Mouse (Mus musculus) MEL (cell line): ENCODE results near the gene Tmem184b. TPM values are rescaled to one million over a fixed set of nuclear protein-coding genes. Genes with fewer than 3 reads are reported as not detected.

Experiments
- DNase-seq: peaks from one replicate; pipeline ENCODE4 v3.0.0; 2011; ENCODE audit warnings: low read depth, low spot score
- H3K27ac ChIP-seq: 2 replicates; pipeline ENCODE4 v1.5.1; 2012; ENCODE audit warnings: low read depth, mild to moderate bottlenecking, control low read depth, low read length, moderate library complexity; ENCODE audit not compliant: control insufficient read depth
- H3K27me3 ChIP-seq, 2 experiments: fragments of 150-350 bp in 1 of 2; sonication (generic) in 1 of 2; 2 replicates each; pipeline ENCODE4 v1.6.1; 2012; ENCODE audit warnings: low read length in 2 of 2, mild to moderate bottlenecking in 2 of 2, improper control_type of control experiment in 1 of 2, moderate library complexity in 1 of 2; ENCODE audit not compliant: insufficient read depth in 2 of 2, control insufficient read depth in 1 of 2
- H3K36me3 ChIP-seq, 2 experiments: 2 replicates each; pipeline ENCODE4 v1.6.1; 2012 to 2014; ENCODE audit warnings: low read length in 2 of 2, improper control_type of control experiment in 1 of 2, inconsistent platforms in 1 of 2, mild to moderate bottlenecking in 1 of 2; ENCODE audit not compliant: insufficient read depth in 2 of 2, control insufficient read depth in 1 of 2
- H3K4me1 ChIP-seq, 2 experiments: fragments of 150-350 bp in 1 of 2; sonication (generic) in 1 of 2; 2 replicates each; pipeline ENCODE4 v1.6.1; 2012; ENCODE audit warnings: low read length in 2 of 2, improper control_type of control experiment in 1 of 2, mild to moderate bottlenecking in 1 of 2; ENCODE audit not compliant: insufficient read depth in 2 of 2, control insufficient read depth in 1 of 2
- H3K4me3 ChIP-seq, 2 experiments: fragments of 150-350 bp in 1 of 2; sonication (generic) in 1 of 2; 2 replicates each; pipeline ENCODE4 v1.5.1; 2012; ENCODE audit warnings: low read depth in 2 of 2, low read length in 2 of 2, mild to moderate bottlenecking in 2 of 2, moderate library complexity in 2 of 2, control low read depth in 1 of 2, improper control_type of control experiment in 1 of 2; ENCODE audit not compliant: control insufficient read depth in 1 of 2, insufficient read depth in 1 of 2
- H3K79me2 ChIP-seq: 2 replicates; pipeline ENCODE4 v1.6.1; 2012; ENCODE audit warnings: mild to moderate bottlenecking, low read length, moderate library complexity; ENCODE audit not compliant: control insufficient read depth, poor library complexity, insufficient read depth
- H3K9ac ChIP-seq: 2 replicates; pipeline ENCODE4 v1.6.1; 2012; ENCODE audit warnings: low read depth, mild to moderate bottlenecking, control low read depth, low read length, moderate library complexity; ENCODE audit not compliant: control insufficient read depth, poor library complexity, severe bottlenecking
- H3K9me3 ChIP-seq: fragments of 150-350 bp; sonication (generic); replicated peaks from 2 replicates; pipeline ENCODE4 v1.6.1; 2012; ENCODE audit warnings: mild to moderate bottlenecking, low read length, improper control_type of control experiment, moderate library complexity; ENCODE audit not compliant: insufficient read depth
- BHLHE40 ChIP-seq: IDR thresholded peaks from 2 replicates; pipeline ENCODE4 v1.6.1; 2012; ENCODE audit warnings: low read depth, mild to moderate bottlenecking, inconsistent platforms, low read length, improper control_type of control experiment, borderline replicate concordance
- CHD1 ChIP-seq: IDR thresholded peaks from 2 replicates; pipeline ENCODE4 v1.6.1; 2012; ENCODE audit warnings: low read depth, mild to moderate bottlenecking, inconsistent platforms, low read length, improper control_type of control experiment
- CTCF ChIP-seq, 3 experiments: IDR thresholded peaks in 2 of 3; conservative IDR thresholded peaks in 1 of 3; 2 replicates each; pipeline ENCODE4 v1.5.1; 2011 to 2012; ENCODE audit warnings: low read length in 3 of 3, low read depth in 2 of 3, mild to moderate bottlenecking in 2 of 3, improper control_type of control experiment in 1 of 3, inconsistent platforms in 1 of 3, mixed read lengths in 1 of 3, moderate library complexity in 1 of 3; ENCODE audit not compliant: control insufficient read depth in 1 of 3, insufficient read depth in 1 of 3, poor library complexity in 1 of 3, severe bottlenecking in 1 of 3
- EP300 ChIP-seq, 2 experiments: IDR thresholded peaks; 2 replicates each; pipeline ENCODE4 v1.6.1; 2011; ENCODE audit warnings: improper control_type of control experiment in 2 of 2, low read length in 2 of 2, low read depth in 1 of 2, mild to moderate bottlenecking in 1 of 2
- GABPA ChIP-seq: IDR thresholded peaks from 2 replicates; pipeline ENCODE4 v1.6.1; 2012; ENCODE audit warnings: low read depth, mild to moderate bottlenecking, inconsistent platforms, low read length, improper control_type of control experiment, moderate library complexity
- GATA1 ChIP-seq: IDR thresholded peaks from 2 replicates; pipeline ENCODE4 v1.6.1; 2011; ENCODE audit warnings: low read depth, low read length, improper control_type of control experiment
- JUND ChIP-seq: IDR thresholded peaks from 2 replicates; pipeline ENCODE4 v1.6.1; 2011; ENCODE audit warnings: low read depth, mild to moderate bottlenecking, improper control_type of control experiment, low read length
- KAT2A ChIP-seq: conservative IDR thresholded peaks from 2 replicates; pipeline ENCODE4 v1.6.1; 2012; ENCODE audit warnings: low read depth, low read length, improper control_type of control experiment, inconsistent platforms
- MAX ChIP-seq: IDR thresholded peaks from 2 replicates; pipeline ENCODE4 v1.6.1; 2011; ENCODE audit warnings: low read length, improper control_type of control experiment
- MAZ ChIP-seq: IDR thresholded peaks from 2 replicates; pipeline ENCODE4 v1.6.1; 2012; ENCODE audit warnings: low read depth, mild to moderate bottlenecking, inconsistent platforms, low read length, improper control_type of control experiment
- MEF2A ChIP-seq: IDR thresholded peaks from 2 replicates; pipeline ENCODE4 v1.6.1; 2014; ENCODE audit warnings: low read depth, mild to moderate bottlenecking, inconsistent platforms, low read length, improper control_type of control experiment; ENCODE audit not compliant: poor library complexity, insufficient replicate concordance, severe bottlenecking; ENCODE audit errors: extremely low read depth
- MXI1 ChIP-seq: IDR thresholded peaks from 2 replicates; pipeline ENCODE4 v1.6.1; 2011; ENCODE audit warnings: mild to moderate bottlenecking, low read depth, low read length, improper control_type of control experiment
- MYB ChIP-seq: IDR thresholded peaks from 2 replicates; pipeline ENCODE4 v1.6.1; 2011; ENCODE audit warnings: mild to moderate bottlenecking, low read depth, low read length, improper control_type of control experiment
- NRF1 ChIP-seq: IDR thresholded peaks from 2 replicates; pipeline ENCODE4 v1.6.1; 2014; ENCODE audit warnings: low read depth, mild to moderate bottlenecking, inconsistent platforms, low read length, improper control_type of control experiment, moderate library complexity; ENCODE audit not compliant: poor library complexity, insufficient read depth, severe bottlenecking
- POLR2A ChIP-seq, 2 experiments: IDR thresholded peaks; 2 replicates each; pipeline ENCODE4 v1.6.1; 2011 to 2012; ENCODE audit warnings: low read length in 2 of 2, mild to moderate bottlenecking in 2 of 2, control low read depth in 1 of 2, improper control_type of control experiment in 1 of 2, low read depth in 1 of 2, moderate library complexity in 1 of 2; ENCODE audit not compliant: control insufficient read depth in 1 of 2, insufficient read depth in 1 of 2, poor library complexity in 1 of 2
- POLR2AphosphoS5 ChIP-seq: IDR thresholded peaks from 2 replicates; pipeline ENCODE4 v1.6.1; 2012; ENCODE audit warnings: low read depth, borderline replicate concordance, mild to moderate bottlenecking, inconsistent platforms, low read length, moderate library complexity, mixed read lengths
- RCOR1 ChIP-seq: IDR thresholded peaks from 2 replicates; pipeline ENCODE4 v1.6.1; 2012; ENCODE audit warnings: low read depth, mild to moderate bottlenecking, inconsistent platforms, low read length, improper control_type of control experiment
- SMC3 ChIP-seq: IDR thresholded peaks from 2 replicates; pipeline ENCODE4 v1.6.1; 2011; ENCODE audit warnings: low read depth, low read length, improper control_type of control experiment
- TAL1 ChIP-seq: IDR thresholded peaks from 2 replicates; pipeline ENCODE4 v1.6.1; 2012; ENCODE audit warnings: mild to moderate bottlenecking, inconsistent platforms, low read length, moderate library complexity, mixed read lengths
- TBP ChIP-seq: IDR thresholded peaks from 2 replicates; pipeline ENCODE4 v1.8.0; 2011; ENCODE audit warnings: low read depth, low read length, improper control_type of control experiment
- USF2 ChIP-seq, 2 experiments: IDR thresholded peaks; 2 replicates each; pipeline ENCODE4 v1.6.1; 2011 to 2012; ENCODE audit warnings: improper control_type of control experiment in 2 of 2, low read length in 2 of 2, borderline replicate concordance in 1 of 2, inconsistent platforms in 1 of 2, low read depth in 1 of 2, mild to moderate bottlenecking in 1 of 2; ENCODE audit not compliant: insufficient read depth in 1 of 2
- ZKSCAN1 ChIP-seq: IDR thresholded peaks from 2 replicates; pipeline ENCODE4 v1.6.1; 2012; ENCODE audit warnings: low read depth, mild to moderate bottlenecking, inconsistent platforms, low read length, improper control_type of control experiment, moderate library complexity
- ZMIZ1 ChIP-seq: IDR thresholded peaks from 2 replicates; pipeline ENCODE4 v1.6.1; 2012; ENCODE audit warnings: low read depth, mild to moderate bottlenecking, inconsistent platforms, low read length, improper control_type of control experiment, moderate library complexity
- polyA plus RNA-seq, 2 experiments: library from polyadenylated mRNA; stranded (reverse) in 1 of 2; unstranded in 1 of 2; fragments of >175 nt in 1 of 2; fragments of >200 nt in 1 of 2; gene quantifications; 2 replicates each; pipeline versions ENCODE4 v1.2.1 to v1.2.4; 2012; ENCODE audit warnings: low replicate concordance in 2 of 2, low read depth in 1 of 2; ENCODE audit not compliant: insufficient read length in 2 of 2, insufficient read depth in 1 of 2, missing spikeins in 1 of 2
- total RNA-seq: library from RNA; depleted of rRNA; stranded (reverse); fragments of 300-350 nt; gene quantifications from 2 replicates; pipeline ENCODE4 v1.2.3, GENCODE M21; 2012

Tmem184b gene
- total and polyA plus RNA-seq, 3 experiments = 7.5 to 28.4 TPM; not detected in 1

- no peaks in the 10 kb centered on the region for H3K9me3 ChIP-seq
- no peaks in the 10 kb centered on the region for H3K27me3 ChIP-seq
- H3K4me1 ChIP-seq = no peaks in the 10 kb centered on the region
- no peak overlapping the region for H3K27ac ChIP-seq
- H3K4me3 ChIP-seq = no peak overlapping the region
- TF ChIP-seq CTCF (IDR thresholded peaks at IDR 0.05 in 2 of 3, conservative IDR thresholded peaks at IDR 0.05 in 1 of 3; ENCODE audit: control insufficient read depth in 1 of 3, insufficient read depth in 1 of 3, low read depth in 2 of 3, low read length in 3 of 3, poor library complexity in 1 of 3, severe bottlenecking in 1 of 3) (no peak), POLR2A (IDR thresholded peaks at IDR 0.05; ENCODE audit: control insufficient read depth in 1 of 2, insufficient read depth in 1 of 2, low read depth in 1 of 2, low read length in 2 of 2, poor library complexity in 1 of 2) (no peak), MAZ (no peak), GATA1 (no peak), RCOR1 (no peak)
- H3K79me2 ChIP-seq = 0 out of 2 replicates have a peak, but pooled peaks cover 2% of the 10 kb centered on the region
- H3K36me3 ChIP-seq = no peaks in the 10 kb centered on the region
- no peak overlapping the region for H3K9ac ChIP-seq
- DNase-seq = no peak
Measured at GRCm38 (mm10) chr15:79393101-79393500, 10.3 kb downstream of the Tmem184b start.

- no peak overlapping the region for H3K4me3 ChIP-seq
- no peak overlapping the region for H3K27ac ChIP-seq
- no peak overlapping the region for H3K9ac ChIP-seq
- H3K4me1 ChIP-seq = peaks cover 0 to 1% of the 10 kb centered on the region in 2 experiments; a peak in 2 of 4 replicates
- 0 out of 2 replicates have a peak, but pooled peaks cover 2% of the 10 kb centered on the region for H3K79me2 ChIP-seq
- TF ChIP-seq KAT2A = no peak
- no peak for TF ChIP-seq ZMIZ1
- TF ChIP-seq MAX = no peak
- no peak for TF ChIP-seq TAL1
- no peak for TF ChIP-seq GABPA
- no peak for TF ChIP-seq MAZ
- no peak for TF ChIP-seq POLR2AphosphoS5
- TF ChIP-seq BHLHE40 = no peak
- no peak for TF ChIP-seq MXI1
- TF ChIP-seq ZKSCAN1 = no peak
- TF ChIP-seq, all 39 proteins: peak for 0
- peaks cover 0 to under 1% of the 10 kb centered on the region in 2 experiments; a peak in 1 of 4 replicates for H3K36me3 ChIP-seq
- no peaks in the 10 kb centered on the region for H3K27me3 ChIP-seq
- no peak for DNase-seq
- no peaks in the 10 kb centered on the region for H3K9me3 ChIP-seq
Measured at GRCm38 (mm10) chr15:79392527-79392926, 10.8 kb downstream of the Tmem184b start.

GRCm38 (mm10) chr15:79391447-79392093, 11.8 kb downstream of the Tmem184b start:
- H3K4me1 ChIP-seq = peaks cover 0 to 5% of the 10 kb centered on the region in 2 experiments; a peak in 2 of 4 replicates
- 0 out of 2 replicates have a peak, but pooled peaks cover 2% of the 10 kb centered on the region for H3K79me2 ChIP-seq
- H3K4me3 ChIP-seq = no peak overlapping the region
- no peak overlapping the region for H3K27ac ChIP-seq
- H3K9ac ChIP-seq = no peak overlapping the region
- peaks cover 0 to 4% of the 10 kb centered on the region in 2 experiments; a peak in 1 of 4 replicates for H3K36me3 ChIP-seq
- no peaks in the 10 kb centered on the region for H3K9me3 ChIP-seq
- no peak for TF ChIP-seq USF2 (IDR thresholded peaks at IDR 0.05; ENCODE audit: borderline replicate concordance in 1 of 2, insufficient read depth in 1 of 2, low read depth in 1 of 2, low read length in 2 of 2)
- no peak for TF ChIP-seq KAT2A
- no peak for TF ChIP-seq GABPA
- TF ChIP-seq RCOR1 = no peak
- no peak for TF ChIP-seq CHD1
- no peak for TF ChIP-seq MYB
- no peak for TF ChIP-seq CTCF (IDR thresholded peaks at IDR 0.05 in 2 of 3, conservative IDR thresholded peaks at IDR 0.05 in 1 of 3; ENCODE audit: control insufficient read depth in 1 of 3, insufficient read depth in 1 of 3, low read depth in 2 of 3, low read length in 3 of 3, poor library complexity in 1 of 3, severe bottlenecking in 1 of 3)
- TF ChIP-seq SMC3 = no peak
- no peak for TF ChIP-seq TBP
- TF ChIP-seq ZKSCAN1 = no peak
- TF ChIP-seq ZMIZ1 = no peak
- no peak for TF ChIP-seq EP300 (IDR thresholded peaks at IDR 0.05; ENCODE audit: low read depth in 1 of 2, low read length in 2 of 2)
- TF ChIP-seq MXI1 = no peak
- no peak for TF ChIP-seq JUND
- no peak for TF ChIP-seq MEF2A
- TF ChIP-seq NRF1 = no peak
- DNase-seq = no peak
- no peaks in the 10 kb centered on the region for H3K27me3 ChIP-seq
